Mouse (Mus musculus): ENCODE measurements around the gene Polm. TPM values are rescaled to one million over a fixed set of nuclear protein-coding genes. Genes with fewer than 3 reads are reported as not detected.
"Not testable (repeated sequence)": the region's sequence is repeated elsewhere in the genome, so short reads cannot be mapped to it uniquely, and the experiment has no call there.

The Polm gene
- total RNA-seq, 2 experiments from 2014 or later = 2.5 to 10.4 TPM

DNA sequence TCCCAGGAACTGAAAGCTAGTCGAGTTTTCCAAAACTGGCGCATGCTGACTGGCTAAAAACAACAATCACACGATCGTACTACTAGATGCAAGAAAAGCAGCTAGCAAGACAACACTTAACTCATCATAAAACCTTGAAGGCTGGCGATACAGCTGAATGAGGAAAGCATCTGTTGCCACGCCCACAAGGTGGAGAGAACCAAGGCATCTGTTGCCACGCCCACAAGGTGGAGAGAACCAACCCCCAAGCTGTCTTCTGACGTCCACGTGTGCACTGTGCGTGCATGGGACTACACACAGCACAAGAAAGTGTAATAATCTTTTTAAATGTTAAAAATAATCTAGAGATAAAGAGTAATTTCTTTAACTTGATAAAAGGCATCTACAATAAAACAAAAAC lies 24.4 kb downstream of the Polm start:
- ATAC-seq (replicated peaks; ENCODE audit: low FRiP score, poor library complexity, severe bottlenecking) = no peak

DNA sequence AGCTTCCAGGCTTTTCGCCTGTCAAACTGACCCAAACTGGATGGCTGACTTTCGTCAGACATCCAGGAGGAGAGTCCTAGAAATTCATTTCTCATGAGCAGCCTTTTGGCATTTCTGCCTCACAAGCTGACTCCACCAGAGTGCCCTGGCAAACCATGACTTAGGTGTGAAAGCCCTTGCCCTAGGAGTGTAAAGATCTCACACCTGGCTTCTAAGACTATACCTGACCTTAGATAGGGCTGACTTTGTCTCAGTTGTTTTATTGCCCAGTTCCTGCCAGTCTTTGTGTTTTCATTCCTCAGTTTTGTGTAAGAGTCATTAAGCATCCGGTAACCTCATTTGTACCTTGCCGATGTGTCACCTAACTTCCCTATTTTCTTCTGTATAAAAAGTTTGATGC lies 28.3 kb downstream of the Polm start:
- ATAC-seq (replicated peaks; ENCODE audit: low FRiP score, poor library complexity, severe bottlenecking) = not testable (repeated sequence)

- ATAC-seq (replicated peaks; ENCODE audit: low FRiP score, poor library complexity, severe bottlenecking) = no peak
Measured at GRCm38 (mm10) chr11:5807956-5808355, 29.9 kb downstream of the Polm start.

DNA sequence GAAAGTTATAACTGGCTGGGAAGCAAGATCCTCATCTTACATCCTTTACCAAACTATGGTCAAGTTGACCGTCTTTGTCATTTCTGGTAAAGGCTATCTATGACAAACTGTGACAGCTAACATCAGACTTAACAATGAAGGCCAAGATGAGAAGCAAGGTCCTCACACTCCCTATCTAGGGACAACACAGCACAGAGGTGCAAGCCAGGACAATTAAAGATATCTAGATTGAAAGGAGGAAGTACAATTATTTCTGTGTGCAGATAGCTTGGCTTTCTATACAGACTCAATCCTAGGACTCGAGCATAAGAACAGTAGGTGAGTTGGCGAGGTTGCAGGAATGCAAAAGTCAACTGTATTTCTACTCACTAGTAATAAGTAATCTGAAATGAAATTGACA lies 32.1 kb downstream of the Polm start:
- no peak for ATAC-seq (replicated peaks; ENCODE audit: low FRiP score, poor library complexity, severe bottlenecking)

GRCm38 (mm10) chr11:5804174-5804573 lies 33.6 kb downstream of the Polm start:
- ATAC-seq (replicated peaks; ENCODE audit: low FRiP score, poor library complexity, severe bottlenecking) = no peak

- ATAC-seq (replicated peaks; ENCODE audit: low FRiP score, poor library complexity, severe bottlenecking) = no peak
Measured at GRCm38 (mm10) chr11:5803551-5803981, 34.2 kb downstream of the Polm start, which contains the start of gene Pgam2. Gene Pgam2, minus strand, starts transcription at chr11:5803733.

DNA sequence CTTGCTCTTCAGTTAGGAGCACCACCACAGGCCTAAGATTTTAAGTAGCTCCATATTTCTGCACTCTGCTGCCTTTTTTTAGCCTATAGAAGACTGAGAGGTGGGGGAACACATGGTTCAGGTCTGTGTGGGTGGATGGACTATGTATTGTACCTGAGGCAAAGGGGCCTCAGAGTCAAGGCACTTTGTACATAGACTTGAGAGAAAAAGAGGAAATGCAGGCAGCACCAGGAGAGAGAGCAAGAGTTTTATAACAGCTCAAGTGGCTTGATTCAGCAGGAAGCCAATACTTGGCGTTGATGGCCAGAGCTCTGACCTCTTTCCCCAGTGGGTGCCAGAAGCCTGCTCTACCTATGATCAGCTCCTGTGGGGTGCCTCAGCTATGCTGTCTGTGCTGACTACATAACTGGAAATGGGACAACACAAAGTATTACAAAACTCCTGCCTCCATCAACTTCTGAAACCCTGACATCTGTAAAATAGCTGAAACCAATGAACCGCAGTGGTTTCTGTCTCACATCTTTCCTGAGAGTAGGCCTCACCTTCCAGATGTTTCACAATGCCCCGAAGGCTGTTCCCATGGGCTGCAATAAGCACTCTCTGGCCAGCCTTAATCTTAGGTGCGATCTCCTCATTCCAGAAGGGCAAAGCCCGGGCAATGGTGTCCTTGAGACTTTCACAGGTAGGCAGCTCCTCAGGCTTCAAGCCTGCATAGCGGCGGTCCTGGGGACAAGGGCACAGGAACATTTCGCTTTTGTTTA lies 35.2 kb downstream of the Polm start:
- no peak for ATAC-seq (replicated peaks; ENCODE audit: low FRiP score, poor library complexity, severe bottlenecking)

GRCm38 (mm10) chr11:5802005-5802404 lies 35.8 kb downstream of the Polm start:
- ATAC-seq (replicated peaks; ENCODE audit: low FRiP score, poor library complexity, severe bottlenecking) = no peak

GRCm38 (mm10) chr11:5801511-5801910 lies 36.3 kb downstream of the Polm start:
- ATAC-seq (replicated peaks; ENCODE audit: low FRiP score, poor library complexity, severe bottlenecking) = no peak

DNA sequence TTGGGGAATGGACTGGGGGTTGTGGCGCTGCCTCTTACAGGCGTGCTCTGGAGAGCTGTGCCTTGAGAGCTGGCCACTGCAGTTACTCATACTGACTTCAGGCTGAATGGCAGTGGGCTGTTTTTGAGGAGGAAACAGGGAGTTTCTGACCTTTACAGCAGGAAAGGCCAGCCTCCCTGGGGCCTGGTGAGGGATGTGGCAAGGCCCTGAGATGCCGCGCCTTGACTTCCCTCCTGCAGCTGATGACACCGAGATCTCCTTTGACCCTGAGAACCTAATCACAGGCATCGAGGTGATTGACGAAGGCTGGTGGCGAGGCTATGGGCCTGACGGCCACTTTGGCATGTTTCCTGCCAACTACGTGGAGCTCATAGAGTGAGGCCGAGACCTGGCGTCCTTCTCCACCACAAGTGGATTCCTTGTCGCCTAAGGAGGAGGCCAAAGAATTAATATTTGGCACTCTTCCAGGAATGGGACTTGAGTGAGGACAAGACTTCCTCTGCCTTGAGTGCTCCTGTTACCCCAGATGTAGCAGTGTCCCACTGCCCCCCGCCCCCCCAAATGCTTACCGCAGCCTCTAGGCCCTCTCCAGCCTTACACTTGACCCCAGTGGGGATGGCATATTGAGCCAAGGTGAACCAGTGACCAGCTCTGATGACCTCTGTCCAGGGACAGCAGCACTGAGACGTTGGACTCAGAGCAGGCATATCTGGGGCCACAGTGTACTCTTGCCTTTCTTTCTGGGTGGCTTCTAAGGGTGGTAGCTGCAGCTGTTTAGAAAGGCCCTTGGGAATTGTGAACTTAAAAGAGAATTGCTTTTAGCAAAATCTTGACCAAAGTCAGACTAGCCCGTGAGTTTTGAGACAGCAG lies 38.0 kb downstream of the Polm start:
- ATAC-seq (replicated peaks; ENCODE audit: low FRiP score, poor library complexity, severe bottlenecking) = no peak

GRCm38 (mm10) chr11:5797928-5798327 lies 39.9 kb downstream of the Polm start:
- no peak for ATAC-seq (replicated peaks; ENCODE audit: low FRiP score, poor library complexity, severe bottlenecking)

DNA sequence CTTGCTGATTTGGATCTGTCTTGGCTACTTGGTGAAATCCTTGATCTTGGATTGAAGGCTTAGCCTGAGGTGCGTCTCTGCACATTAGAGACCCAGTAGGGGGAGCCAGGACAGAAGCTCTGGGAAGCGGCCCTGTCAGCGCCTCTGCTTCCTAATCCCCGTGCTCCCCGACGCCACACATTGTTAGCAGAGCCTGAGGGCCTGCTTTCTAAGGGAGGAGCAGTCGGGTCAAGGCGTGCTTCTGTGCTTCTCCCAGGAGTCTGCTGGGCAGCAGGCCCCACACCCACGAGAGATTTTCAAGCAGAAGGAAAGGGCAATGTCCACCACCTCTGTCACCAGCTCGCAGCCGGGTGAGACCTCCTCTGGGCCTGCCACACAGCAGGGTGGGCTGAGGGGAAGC lies 40.4 kb downstream of the Polm start:
- no peak for ATAC-seq (replicated peaks; ENCODE audit: low FRiP score, poor library complexity, severe bottlenecking)

- no peak for ATAC-seq (replicated peaks; ENCODE audit: low FRiP score, poor library complexity, severe bottlenecking)
Measured at GRCm38 (mm10) chr11:5796939-5797338, 40.9 kb downstream of the Polm start.

GRCm38 (mm10) chr11:5795706-5796105 lies 42.1 kb downstream of the Polm start:
- no peak for ATAC-seq (replicated peaks; ENCODE audit: low FRiP score, poor library complexity, severe bottlenecking)

- no peak for ATAC-seq (replicated peaks; ENCODE audit: low FRiP score, poor library complexity, severe bottlenecking)
Measured at GRCm38 (mm10) chr11:5795290-5795689, 42.5 kb downstream of the Polm start.

DNA sequence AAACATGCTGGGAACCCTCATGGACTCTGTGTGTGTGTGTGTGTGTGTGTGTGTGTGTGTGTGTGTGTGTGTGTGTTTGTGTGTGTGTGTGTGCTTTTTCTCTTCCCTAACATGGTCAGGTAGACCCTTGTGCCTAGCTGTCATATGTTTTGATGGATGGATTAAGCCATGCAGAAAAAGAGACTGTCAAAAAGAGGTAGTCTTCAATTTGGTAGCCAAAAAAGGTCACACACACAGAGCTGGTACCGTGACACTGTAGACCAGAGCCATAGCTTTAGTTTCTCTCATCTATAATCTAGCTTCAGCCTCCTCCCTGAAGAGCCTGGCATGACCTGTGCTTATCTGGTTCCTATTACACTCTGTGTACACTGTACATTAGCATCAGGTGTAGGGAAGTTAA lies 47.4 kb downstream of the Polm start:
- no peak for ATAC-seq (replicated peaks; ENCODE audit: low FRiP score, poor library complexity, severe bottlenecking)

DNA sequence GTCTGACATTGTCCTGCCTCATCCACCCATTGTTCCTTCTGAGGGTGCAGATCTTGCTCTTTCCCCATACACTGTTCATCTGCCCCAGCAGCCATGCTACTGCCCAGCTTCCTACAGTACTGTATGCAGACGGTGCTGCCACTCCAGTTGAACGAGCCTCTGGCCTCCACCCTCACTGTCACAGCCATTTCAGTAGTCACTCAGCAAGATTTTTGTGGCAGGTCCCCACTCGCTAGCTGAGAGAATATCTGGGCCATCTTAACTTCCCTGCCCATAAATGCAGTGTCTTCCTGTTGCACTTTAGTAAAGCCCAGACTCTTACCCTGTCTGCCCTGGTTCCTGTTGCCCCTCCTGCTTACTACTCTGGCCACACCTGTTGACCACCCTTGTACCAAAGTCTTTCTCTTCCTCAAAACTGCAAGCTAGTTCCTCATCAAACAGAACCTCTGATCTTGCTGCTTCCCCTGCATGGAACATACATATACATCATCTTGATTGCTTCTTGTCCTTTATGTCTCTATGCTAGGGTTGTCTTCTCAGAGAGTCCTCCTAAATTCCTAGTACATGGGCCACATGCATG lies 48.0 kb downstream of the Polm start:
- no peak for ATAC-seq (replicated peaks; ENCODE audit: low FRiP score, poor library complexity, severe bottlenecking)

DNA sequence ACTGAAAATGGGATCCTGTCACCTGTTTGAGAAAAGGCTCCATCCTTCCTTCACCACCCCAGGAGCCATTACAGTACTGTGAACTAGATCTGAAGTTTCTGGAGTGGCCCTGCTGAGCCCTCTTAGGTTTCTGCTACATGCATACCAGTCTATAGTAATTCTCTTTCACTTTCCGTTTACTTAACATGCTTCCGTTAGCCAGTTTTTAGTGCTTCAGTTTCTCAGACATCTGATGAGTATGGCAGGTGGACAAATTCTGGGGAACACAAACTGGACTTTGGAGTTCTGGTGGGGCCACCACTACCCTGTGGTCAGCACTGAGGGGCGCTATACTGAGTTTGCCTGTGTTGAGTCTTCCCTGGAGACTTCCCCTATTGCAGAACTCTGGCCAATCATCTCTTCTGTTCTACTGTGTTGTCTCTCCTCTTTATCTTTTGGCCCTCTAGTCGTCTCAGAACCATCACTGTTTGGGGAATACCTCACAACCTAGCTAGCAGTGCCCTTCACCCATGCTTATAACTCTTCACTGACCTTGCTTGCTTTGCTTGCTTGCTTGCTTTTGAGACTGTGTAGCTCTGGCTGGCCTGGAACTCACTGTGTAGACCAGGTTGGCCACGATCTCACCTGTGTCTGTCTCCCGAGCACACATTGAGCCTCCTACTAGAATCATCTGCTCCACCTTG lies 48.6 kb downstream of the Polm start:
- ATAC-seq (replicated peaks; ENCODE audit: low FRiP score, poor library complexity, severe bottlenecking) = peak; percentile 21

DNA sequence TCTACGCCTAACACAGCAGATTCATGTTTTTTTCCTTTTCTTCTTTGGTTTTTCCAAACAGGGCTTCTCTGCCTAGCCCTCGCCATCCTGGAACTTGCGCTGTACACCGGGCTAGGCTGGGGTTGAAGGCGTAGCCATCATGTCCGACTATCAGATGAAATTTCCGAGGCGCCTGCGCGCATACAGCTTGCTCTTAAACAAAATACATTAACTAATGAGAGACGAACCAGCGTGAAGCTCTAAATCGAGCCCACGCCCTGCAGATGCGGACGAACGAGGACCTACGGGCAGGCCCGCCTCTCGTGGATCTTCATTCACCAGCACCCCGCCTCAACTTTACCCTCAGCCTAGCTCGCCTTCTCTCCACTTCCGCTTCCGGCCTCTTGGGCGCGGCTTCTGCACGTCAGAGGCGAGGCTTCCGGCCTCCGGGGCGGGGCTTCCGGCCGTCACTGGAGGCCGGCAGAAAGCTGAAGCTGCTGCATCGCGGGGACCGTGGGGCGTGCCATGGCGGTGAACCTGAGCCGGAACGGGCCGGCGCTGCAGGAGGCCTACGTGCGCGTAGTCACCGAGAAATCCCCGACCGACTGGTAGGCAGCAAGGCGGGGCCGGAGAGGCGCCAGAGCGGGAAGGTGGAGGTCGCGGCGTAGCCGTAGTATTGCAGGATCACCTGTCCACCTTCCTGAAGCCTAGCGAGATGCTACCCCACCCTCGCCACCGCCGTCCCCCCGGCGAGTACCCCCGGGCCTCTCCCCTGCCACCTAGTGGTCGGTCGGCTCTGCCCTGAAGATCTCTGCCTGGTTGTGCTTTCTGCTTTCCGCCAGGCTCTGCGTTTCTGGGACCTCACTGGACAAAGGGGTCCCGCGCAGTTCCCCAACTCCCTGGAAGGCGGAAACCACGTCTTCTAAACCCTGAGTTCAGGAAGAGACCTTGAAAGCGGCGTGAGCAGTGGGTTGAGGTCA lies 49.5 kb downstream of the Polm start, which contains the start of gene Dbnl:
Gene Dbnl (plus strand): TSS at position 433 of the 959 bp plus-strand sequence.
- peak; percentile 91 for ATAC-seq (replicated peaks; ENCODE audit: low FRiP score, poor library complexity, severe bottlenecking)
